Mouse (Mus musculus): ENCODE measurements around the gene Nudt9.

DNA sequence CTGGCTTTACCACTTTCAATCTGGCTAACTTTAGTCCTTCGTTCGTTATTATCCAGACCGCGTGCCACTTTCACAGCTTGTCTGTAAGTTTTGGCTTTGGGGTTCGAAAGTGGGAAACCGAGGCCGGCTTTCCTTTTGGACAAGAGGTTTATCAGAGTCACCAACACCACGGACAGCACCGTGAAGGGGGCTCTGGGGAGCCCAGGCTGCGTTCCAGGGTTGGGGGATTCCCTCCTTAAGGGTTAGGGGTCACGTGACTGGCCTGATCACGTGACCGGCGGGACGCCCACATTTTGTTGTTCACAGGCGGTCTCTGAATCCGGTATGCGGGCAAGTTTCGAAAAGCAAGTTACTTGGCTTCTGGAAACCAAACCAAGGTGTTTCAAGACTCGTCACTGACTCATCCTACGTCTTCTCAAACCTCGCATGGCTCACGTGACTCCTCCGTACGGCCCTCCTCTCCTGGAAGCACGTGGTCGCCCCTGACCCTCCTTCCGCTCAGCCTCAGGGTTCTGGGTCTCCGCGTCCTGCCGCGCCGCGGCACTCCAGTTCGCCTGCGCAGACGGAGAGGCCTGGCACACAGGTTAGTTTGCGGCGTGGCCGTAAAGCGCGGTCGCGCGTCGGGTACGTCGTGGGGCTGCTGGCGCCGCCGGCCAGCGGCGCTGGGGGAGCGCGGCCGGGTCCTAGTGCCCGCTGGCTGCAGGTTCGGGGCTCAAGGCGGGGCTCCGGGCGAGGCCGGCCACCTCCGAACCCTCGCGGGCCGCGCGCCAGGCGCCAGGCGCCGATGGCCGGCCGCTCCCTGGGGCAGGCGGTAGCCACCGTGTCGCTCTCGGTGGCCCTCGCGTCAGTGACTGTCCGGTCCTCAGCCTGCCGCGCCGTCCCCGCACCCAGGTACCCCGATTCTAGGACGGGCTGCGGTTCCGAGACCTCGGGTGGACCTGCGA, at the start of gene Nudt9:
- peak; percentile 72 for TF ChIP-seq POLR2A (IDR thresholded peaks at IDR 0.05; ENCODE audit: insufficient read length, low read depth)
- TF ChIP-seq TCF12 (IDR thresholded peaks at IDR 0.05; ENCODE audit: insufficient read depth, poor library complexity, severe bottlenecking): no peak
- TF ChIP-seq MAX (IDR thresholded peaks at IDR 0.05; ENCODE audit: low read depth): no peak
- peak; percentile 86 for TF ChIP-seq USF1 (IDR thresholded peaks at IDR 0.05; ENCODE audit: low read depth)
- no peak for TF ChIP-seq TCF3 (IDR thresholded peaks at IDR 0.05; ENCODE audit: insufficient read length, low read depth)
- TF ChIP-seq E2F4 (IDR thresholded peaks at IDR 0.05; ENCODE audit: insufficient read depth): no peak
- peak in 1 of 3 experiments; percentile 34 for TF ChIP-seq MYOG (IDR thresholded peaks at IDR 0.05; ENCODE audit: control insufficient read depth in 1 of 3, insufficient read depth in 1 of 3, insufficient read length in 2 of 3, low read depth in 2 of 3)
- no peak for TF ChIP-seq REST (IDR thresholded peaks at IDR 0.05; ENCODE audit: insufficient read depth, insufficient read length)
- peak in 1 of 3 experiments; percentile 11 for TF ChIP-seq MYOD1 (IDR thresholded peaks at IDR 0.05; ENCODE audit: control insufficient read depth in 1 of 3, insufficient read length in 2 of 3, low read depth in 2 of 3)
- TF ChIP-seq CEBPB (IDR thresholded peaks at IDR 0.05; ENCODE audit: insufficient read depth, poor library complexity, severe bottlenecking): no peak
- TF ChIP-seq POLR2AphosphoS2 (IDR thresholded peaks at IDR 0.05; ENCODE audit: insufficient read length, low read depth): peak; percentile 75

Measured in myocyte (in vitro differentiated cells).